Mouse (Mus musculus): ENCODE results near the gene Amn1. TPM values are rescaled to one million over a fixed set of nuclear protein-coding genes. Genes with fewer than 3 reads are reported as not detected.
"Not testable (repeated sequence)": the region's sequence is repeated elsewhere in the genome, so short reads cannot be mapped to it uniquely, and the experiment has no call there.

Amn1 gene
- polyA plus RNA-seq, 1 experiment = 22.4 TPM

DNA sequence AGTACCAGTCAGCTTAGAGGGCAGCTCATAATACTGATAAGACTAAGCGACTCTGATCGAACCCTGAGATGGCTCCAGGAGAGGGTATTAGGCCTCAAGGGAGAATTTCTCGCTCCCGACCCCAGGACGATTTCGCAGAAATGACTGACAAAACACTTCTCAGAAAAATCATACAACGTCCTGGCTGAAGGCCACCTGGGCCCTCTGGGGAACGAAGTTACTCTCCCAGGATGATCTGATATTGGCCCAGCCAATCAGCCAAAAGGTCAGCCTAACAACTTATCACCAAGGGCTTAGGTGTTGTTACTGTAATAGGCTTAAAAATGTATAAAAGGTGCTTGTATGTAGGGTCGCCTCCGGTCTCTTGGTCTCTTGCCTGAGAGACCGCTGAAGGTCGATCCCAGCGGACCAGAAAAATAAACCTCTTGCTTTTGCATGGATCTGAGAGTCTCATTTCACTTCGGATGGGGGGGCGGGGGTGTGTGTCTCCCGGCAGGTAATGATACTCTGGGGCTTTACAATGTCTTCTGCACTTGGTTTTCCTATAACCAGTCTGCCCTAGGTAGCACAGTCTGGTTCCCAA is 919 bp upstream of the Amn1 start:
- H3K27ac ChIP-seq (ENCODE audit: insufficient read depth, low read length) = no peak overlapping the region
- H3K4me1 ChIP-seq (ENCODE audit: control insufficient read depth, insufficient read depth, low read length) = no peaks in the 10 kb centered on the region
- H3K4me3 ChIP-seq (ENCODE audit: insufficient read depth, low read length) = no peak overlapping the region; the same call in 1 of the 2 replicates
- no peak for TF ChIP-seq CTCF (IDR thresholded peaks at IDR 0.05; ENCODE audit: extremely low read depth, insufficient read depth, low read length)
- TF ChIP-seq POLR2A (IDR thresholded peaks at IDR 0.05; ENCODE audit: extremely low read depth, insufficient read depth, low read length) = no peak

DNA sequence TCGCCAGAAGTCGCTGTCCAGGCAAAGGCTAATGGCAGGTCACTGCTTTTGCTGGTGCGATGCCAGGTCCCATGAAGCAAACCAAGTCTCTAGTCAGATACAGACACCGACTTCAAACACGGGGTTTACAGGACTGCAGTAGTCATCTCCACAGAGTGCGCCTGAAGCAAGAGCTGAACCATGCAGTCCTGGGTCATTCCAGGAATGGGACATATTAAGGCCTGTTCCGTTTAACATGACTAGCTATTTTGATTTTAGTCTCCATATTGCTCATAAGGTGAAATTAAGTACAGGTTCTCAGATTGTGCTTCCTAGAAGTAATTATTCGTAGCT is 379 bp upstream of the Amn1 start:
- Histone ChIP-seq H3K4me1 (ENCODE audit: control insufficient read depth, insufficient read depth, low read length) (no peaks in the 10 kb centered on the region), H3K27ac (ENCODE audit: insufficient read depth, low read length) (no peak overlapping the region), H3K4me3 (ENCODE audit: insufficient read depth, low read length) (peak overlapping the region; percentile 92)
- TF ChIP-seq POLR2A (IDR thresholded peaks at IDR 0.05; ENCODE audit: extremely low read depth, insufficient read depth, low read length) (no peak), CTCF (IDR thresholded peaks at IDR 0.05; ENCODE audit: extremely low read depth, insufficient read depth, low read length) (no peak)

DNA sequence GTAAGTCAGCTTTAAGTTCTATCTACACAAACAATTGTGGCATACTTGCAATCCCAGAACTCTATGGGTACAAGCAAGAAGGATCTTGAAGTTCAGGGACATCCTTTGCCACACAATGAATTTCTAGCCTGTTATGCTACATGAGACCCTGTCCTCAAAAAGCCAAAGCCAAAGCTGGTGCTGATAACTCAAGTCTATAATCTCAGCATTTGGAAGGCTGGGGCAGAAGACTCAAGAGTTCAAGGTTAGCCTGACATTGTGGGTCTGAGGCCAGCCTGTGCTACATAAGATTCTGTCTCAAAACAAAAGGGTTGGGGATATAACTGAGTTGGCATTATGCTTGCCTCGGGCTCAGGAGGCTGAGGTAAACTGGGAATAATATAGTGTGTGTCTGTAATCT is 1.1 kb downstream of the Amn1 start:
- Histone ChIP-seq H3K4me1 (ENCODE audit: control insufficient read depth, insufficient read depth, low read length) (no peaks in the 10 kb centered on the region), H3K4me3 (ENCODE audit: insufficient read depth, low read length) (peak overlapping the region; percentile 92; the same call in 1 of the 2 replicates), H3K27ac (ENCODE audit: insufficient read depth, low read length) (no peak overlapping the region)
- TF ChIP-seq POLR2A (IDR thresholded peaks at IDR 0.05; ENCODE audit: extremely low read depth, insufficient read depth, low read length) = no peak
- TF ChIP-seq CTCF (IDR thresholded peaks at IDR 0.05; ENCODE audit: extremely low read depth, insufficient read depth, low read length) = no peak

DNA sequence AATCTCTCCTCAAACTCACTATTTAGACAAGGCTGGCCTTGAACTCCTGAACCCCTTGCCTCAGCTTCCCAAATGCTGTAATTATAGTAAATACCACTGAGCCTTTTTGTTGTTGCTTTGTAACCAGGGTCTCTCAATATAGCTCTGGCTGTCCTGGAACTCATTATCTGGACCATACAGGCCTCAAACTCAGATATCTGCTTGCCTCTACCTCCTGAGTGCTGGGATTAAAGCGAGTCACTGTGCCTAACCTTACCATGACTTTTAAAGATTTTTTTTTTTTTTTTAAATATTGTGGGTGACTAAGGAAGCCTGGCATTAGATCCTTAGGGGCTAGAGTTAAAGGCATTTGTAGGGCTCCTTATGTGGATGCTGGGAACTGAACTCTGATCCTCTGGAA is 4.5 kb downstream of the Amn1 start:
- H3K4me3 ChIP-seq (ENCODE audit: insufficient read depth, low read length) = no peak overlapping the region
- no peak overlapping the region for H3K27ac ChIP-seq (ENCODE audit: insufficient read depth, low read length)
- H3K4me1 ChIP-seq (ENCODE audit: control insufficient read depth, insufficient read depth, low read length) = no peaks in the 10 kb centered on the region
- TF ChIP-seq CTCF (IDR thresholded peaks at IDR 0.05; ENCODE audit: extremely low read depth, insufficient read depth, low read length) (no peak), POLR2A (IDR thresholded peaks at IDR 0.05; ENCODE audit: extremely low read depth, insufficient read depth, low read length) (no peak)

DNA sequence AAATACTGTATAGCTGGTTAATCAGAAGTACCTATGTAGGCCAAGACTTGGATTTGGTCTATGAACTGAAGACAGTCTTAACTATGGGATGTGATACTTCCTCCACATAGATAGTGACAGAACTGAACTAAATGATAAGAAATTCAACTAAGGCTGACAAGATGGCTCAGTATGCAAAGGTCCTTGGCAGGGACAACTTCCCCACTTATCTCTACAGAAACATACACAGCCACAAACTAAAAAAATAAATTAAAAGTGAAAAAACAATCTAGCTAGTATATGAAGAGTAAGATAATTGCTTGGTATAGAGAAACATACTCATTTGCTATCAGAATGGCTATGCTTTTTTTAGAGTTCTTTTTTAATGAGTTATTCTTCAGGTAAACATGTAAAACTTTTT is 9.4 kb downstream of the Amn1 start:
- Histone ChIP-seq H3K27ac (ENCODE audit: insufficient read depth, low read length) (no peak overlapping the region), H3K4me1 (ENCODE audit: control insufficient read depth, insufficient read depth, low read length) (no peaks in the 10 kb centered on the region), H3K4me3 (ENCODE audit: insufficient read depth, low read length) (no peak overlapping the region)
- TF ChIP-seq POLR2A (IDR thresholded peaks at IDR 0.05; ENCODE audit: extremely low read depth, insufficient read depth, low read length) (no peak), CTCF (IDR thresholded peaks at IDR 0.05; ENCODE audit: extremely low read depth, insufficient read depth, low read length) (no peak)

DNA sequence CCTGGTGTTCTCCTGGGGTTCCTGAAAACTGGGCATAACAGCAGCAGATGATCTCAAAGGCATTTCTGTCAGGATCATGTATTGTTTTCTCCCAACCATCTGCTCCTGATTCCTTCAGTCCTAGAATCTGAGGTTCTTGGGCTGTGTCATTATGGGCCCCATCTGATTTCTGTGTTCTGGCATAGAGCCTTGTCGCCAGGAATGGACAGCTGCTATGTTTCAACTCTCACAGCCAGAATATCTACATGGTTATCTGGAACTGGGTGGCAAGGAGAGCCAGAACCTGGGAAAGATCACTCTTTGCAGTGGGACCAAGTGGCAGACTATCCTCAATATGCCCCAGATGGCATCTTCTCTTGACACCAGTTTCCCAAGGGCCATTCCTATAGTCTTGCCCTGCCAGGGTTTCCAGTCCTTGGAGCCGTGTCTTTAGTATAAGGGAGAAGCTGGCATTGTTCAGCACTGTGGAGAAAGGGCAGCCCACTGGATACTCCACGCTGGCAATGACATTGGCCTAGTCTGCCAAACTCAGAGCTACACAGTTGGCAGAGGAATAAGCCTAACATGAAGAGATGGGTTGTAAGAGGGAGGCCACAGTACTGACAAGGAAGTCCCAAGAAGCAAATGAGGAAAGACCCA is 13.5 kb downstream of the Amn1 start:
- Histone ChIP-seq H3K4me1 (ENCODE audit: control insufficient read depth, insufficient read depth, low read length) (no peaks in the 10 kb centered on the region), H3K27ac (ENCODE audit: insufficient read depth, low read length) (no peak overlapping the region), H3K4me3 (ENCODE audit: insufficient read depth, low read length) (no peak overlapping the region)
- no peak for TF ChIP-seq CTCF (IDR thresholded peaks at IDR 0.05; ENCODE audit: extremely low read depth, insufficient read depth, low read length)
- TF ChIP-seq POLR2A (IDR thresholded peaks at IDR 0.05; ENCODE audit: extremely low read depth, insufficient read depth, low read length) = no peak

DNA sequence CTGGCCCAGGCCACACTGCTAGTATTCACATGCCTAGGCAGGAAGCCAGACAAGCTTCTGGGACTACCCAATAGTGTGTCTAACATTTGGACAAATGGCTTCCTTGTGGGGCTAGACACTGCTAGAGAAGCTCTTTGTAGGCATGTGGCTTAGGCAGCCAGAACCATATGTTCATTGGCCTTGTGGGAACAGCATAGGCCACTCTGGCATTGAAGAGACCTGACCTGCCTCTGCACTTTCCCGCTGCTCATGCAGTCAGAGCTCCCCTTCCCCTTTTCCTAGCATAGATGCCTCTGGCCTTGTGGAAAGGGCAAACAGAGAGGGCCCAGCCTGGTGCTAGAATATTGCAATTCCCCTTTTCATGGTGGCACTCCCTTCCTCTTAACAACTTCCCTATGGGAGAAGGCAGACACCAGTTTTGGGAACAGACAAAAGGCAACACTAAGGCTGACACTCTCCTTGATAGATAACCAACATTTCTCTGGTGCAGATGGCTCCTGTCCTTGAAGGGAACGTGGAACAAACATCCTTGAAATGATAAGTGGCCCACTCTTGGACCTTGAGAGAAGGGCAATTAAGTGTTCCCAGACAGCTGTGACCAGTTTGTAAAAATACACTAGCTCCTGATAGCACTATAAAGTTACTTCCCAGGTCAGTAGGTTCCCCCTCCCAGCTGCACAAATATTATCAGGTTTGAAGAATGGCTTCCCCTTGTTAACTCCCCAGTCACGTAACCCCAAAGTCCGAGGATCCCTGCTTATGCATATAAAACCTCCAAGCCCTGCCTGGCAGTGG is 14.5 kb downstream of the Amn1 start:
- Histone ChIP-seq H3K27ac (ENCODE audit: insufficient read depth, low read length) (no peak overlapping the region), H3K4me3 (ENCODE audit: insufficient read depth, low read length) (no peak overlapping the region), H3K4me1 (ENCODE audit: control insufficient read depth, insufficient read depth, low read length) (no peaks in the 10 kb centered on the region)
- no peak for TF ChIP-seq CTCF (IDR thresholded peaks at IDR 0.05; ENCODE audit: extremely low read depth, insufficient read depth, low read length)
- TF ChIP-seq POLR2A (IDR thresholded peaks at IDR 0.05; ENCODE audit: extremely low read depth, insufficient read depth, low read length) = no peak

DNA sequence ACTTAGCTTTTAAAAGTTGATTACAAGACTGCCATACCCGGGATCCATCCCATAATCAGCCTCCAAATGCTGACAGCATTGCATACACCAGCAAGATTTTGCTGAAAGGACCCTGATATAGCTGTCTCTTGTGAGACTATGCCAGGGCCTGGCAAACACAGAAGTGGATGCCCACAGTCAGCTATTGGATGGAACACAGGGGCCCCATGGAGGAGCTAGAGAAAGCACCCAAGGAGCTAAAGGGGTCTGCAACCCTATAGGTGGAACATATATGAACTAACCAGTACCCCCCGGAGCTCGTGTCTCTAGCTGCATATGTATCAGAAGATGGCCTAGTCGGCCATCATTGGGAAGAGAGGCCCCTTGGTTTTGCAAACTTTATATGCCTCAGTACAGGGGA is 18.5 kb downstream of the Amn1 start:
- not testable (repeated sequence) for H3K4me1 ChIP-seq (ENCODE audit: control insufficient read depth, insufficient read depth, low read length); H3K4me3 ChIP-seq (ENCODE audit: insufficient read depth, low read length); H3K27ac ChIP-seq (ENCODE audit: insufficient read depth, low read length)

DNA sequence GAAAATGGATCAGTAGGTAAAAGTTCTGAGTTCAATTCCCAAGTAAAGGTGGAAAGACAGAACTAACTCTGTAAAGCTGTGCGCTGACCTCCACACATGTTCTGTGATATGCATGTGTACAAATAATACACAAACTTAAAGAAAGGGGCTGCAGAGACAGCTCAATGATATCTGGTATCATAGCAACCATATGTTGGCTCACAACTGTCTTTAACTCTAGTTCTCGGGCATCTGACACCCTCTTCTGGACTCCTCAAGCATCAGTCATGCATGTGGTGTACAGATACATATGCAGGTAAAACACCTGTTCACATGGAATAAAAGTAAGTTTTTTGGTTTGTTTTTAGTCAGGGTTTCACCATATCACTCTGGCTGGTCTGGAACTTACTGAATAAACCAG is 20.1 kb downstream of the Amn1 start:
- H3K27ac ChIP-seq (ENCODE audit: insufficient read depth, low read length) = no peak overlapping the region
- TF ChIP-seq POLR2A (IDR thresholded peaks at IDR 0.05; ENCODE audit: extremely low read depth, insufficient read depth, low read length) (no peak), CTCF (IDR thresholded peaks at IDR 0.05; ENCODE audit: extremely low read depth, insufficient read depth, low read length) (no peak)
- H3K4me3 ChIP-seq (ENCODE audit: insufficient read depth, low read length) = no peak overlapping the region
- H3K4me1 ChIP-seq (ENCODE audit: control insufficient read depth, insufficient read depth, low read length) = no peaks in the 10 kb centered on the region

DNA sequence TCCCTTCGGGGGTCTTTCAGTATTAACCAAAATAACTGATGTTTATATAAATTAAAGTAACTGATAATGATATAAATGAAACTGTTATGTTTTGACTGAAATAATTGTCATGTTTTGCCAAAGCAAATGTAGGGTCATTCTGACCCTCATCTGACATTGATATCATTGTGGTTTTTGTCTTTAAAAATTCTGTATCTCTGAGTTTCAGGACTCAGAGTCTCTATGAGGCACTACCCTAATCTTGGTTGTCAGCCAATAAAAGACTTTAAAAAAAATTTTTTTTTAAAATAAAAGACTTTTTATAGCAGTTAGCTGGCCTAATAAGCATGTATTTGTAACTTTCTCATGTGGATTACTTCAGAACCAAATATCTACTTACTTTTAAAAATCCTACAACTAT is 20.8 kb downstream of the Amn1 start:
- no peak overlapping the region for H3K4me3 ChIP-seq (ENCODE audit: insufficient read depth, low read length)
- no peak overlapping the region for H3K27ac ChIP-seq (ENCODE audit: insufficient read depth, low read length)
- TF ChIP-seq CTCF (IDR thresholded peaks at IDR 0.05; ENCODE audit: extremely low read depth, insufficient read depth, low read length) (no peak), POLR2A (IDR thresholded peaks at IDR 0.05; ENCODE audit: extremely low read depth, insufficient read depth, low read length) (no peak)
- no peaks in the 10 kb centered on the region for H3K4me1 ChIP-seq (ENCODE audit: control insufficient read depth, insufficient read depth, low read length)

DNA sequence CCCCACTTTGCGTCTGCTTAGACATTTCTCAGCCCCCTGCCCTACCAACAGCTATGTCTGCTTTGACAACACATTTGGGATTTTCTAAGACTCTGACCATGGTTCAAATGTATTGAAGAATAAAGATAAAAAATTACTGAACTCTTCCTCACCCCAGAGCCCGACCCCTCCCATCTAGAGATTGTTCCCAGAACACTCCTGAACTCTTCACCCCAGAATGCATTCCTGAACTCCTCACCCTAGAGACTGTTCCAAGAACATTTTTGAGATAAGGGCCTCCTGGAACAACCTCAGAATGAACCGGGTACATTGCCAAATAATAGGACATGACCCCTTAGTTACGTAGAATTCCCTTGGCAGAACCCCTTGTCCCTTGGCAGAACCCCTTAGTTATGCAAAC is 21.5 kb downstream of the Amn1 start:
- not testable (repeated sequence) for H3K4me3 ChIP-seq (ENCODE audit: insufficient read depth, low read length); H3K4me1 ChIP-seq (ENCODE audit: control insufficient read depth, insufficient read depth, low read length); H3K27ac ChIP-seq (ENCODE audit: insufficient read depth, low read length)
